Mouse (Mus musculus): Measurements from ENCODE around the gene 2410131K14Rik. TPM values are rescaled to one million over a fixed set of nuclear protein-coding genes. Genes with fewer than 3 reads are reported as not detected.

2410131K14Rik gene
- total and polyA plus RNA-seq, 3 experiments: 8.3 to 10.7 (median 9.5) TPM

- Histone ChIP-seq H3K4me3 (no peak overlapping the region), H3K4me1 (ENCODE audit: control insufficient read depth, insufficient read depth, low read length) (peaks cover 2% of the 10 kb centered on the region), H3K27me3 (ENCODE audit: control insufficient read depth, insufficient read depth, low read length) (no peaks in the 10 kb centered on the region), H3K9ac (ENCODE audit: low read depth, low read length) (no peak overlapping the region), H3K79me2 (replicated peaks; ENCODE audit: control insufficient read depth, insufficient read depth, low read length) (no peaks in the 10 kb centered on the region), H3K36me3 (ENCODE audit: control insufficient read depth, insufficient read depth, low read length) (no peaks in the 10 kb centered on the region), H3K27ac (no peak overlapping the region)
- TF ChIP-seq POLR2A (IDR thresholded peaks at IDR 0.05; ENCODE audit: insufficient read depth, low read depth, low read length) (no peak), CTCF (IDR thresholded peaks at IDR 0.05) (no peak), EP300 (IDR thresholded peaks at IDR 0.05; ENCODE audit: insufficient read depth, low read depth, low read length) (no peak)
- DNase-seq: no peak
- WGBS: 76% methylated on average over 9 of the region's 9 CpGs
- intact Hi-C loops (cut with DNase I): no loop called here
Observed at GRCm38 (mm10) chr5:118264279-118264678, 19.3 kb downstream of the 2410131K14Rik start.

GRCm38 (mm10) chr5:118265366-118265765 is 20.3 kb downstream of the 2410131K14Rik start:
- Histone ChIP-seq H3K27ac (no peak overlapping the region), H3K79me2 (replicated peaks; ENCODE audit: control insufficient read depth, insufficient read depth, low read length) (no peaks in the 10 kb centered on the region), H3K4me1 (ENCODE audit: control insufficient read depth, insufficient read depth, low read length) (no peaks in the 10 kb centered on the region), H3K36me3 (ENCODE audit: control insufficient read depth, insufficient read depth, low read length) (no peaks in the 10 kb centered on the region), H3K27me3 (ENCODE audit: control insufficient read depth, insufficient read depth, low read length) (no peaks in the 10 kb centered on the region), H3K4me3 (no peak overlapping the region), H3K9ac (ENCODE audit: low read depth, low read length) (no peak overlapping the region)
- TF ChIP-seq CTCF (IDR thresholded peaks at IDR 0.05) (no peak), POLR2A (IDR thresholded peaks at IDR 0.05; ENCODE audit: insufficient read depth, low read depth, low read length) (no peak), EP300 (IDR thresholded peaks at IDR 0.05; ENCODE audit: insufficient read depth, low read depth, low read length) (no peak)
- DNase-seq: no peak
- intact Hi-C loops (cut with DNase I): loop anchor here (5.0 kb wide), 3 partner anchors 67 to 332 kb away; partner anchors contain the start of gene Med13l
- 79% methylated on average over 5 of the region's 5 CpGs for WGBS

DNA sequence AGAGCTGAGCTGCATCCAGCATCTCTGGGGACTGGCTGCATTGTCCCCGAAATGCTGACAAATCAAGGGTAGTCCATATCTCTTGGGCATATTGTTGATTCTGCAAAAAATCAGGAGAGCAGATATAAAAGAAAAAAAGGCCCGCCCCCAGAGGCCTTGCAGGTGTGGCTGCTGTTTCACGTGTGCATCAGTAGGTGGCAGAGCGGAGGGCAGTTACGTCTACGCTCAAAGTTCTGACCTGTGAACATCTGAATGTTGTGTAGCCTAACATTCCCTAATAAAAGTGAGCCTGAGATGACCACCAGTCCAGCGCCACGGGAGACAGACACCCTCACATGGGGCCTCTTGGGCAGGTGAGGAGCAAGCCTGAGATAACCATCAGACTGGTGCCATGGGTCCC is 21.3 kb downstream of the 2410131K14Rik start:
- Histone ChIP-seq H3K27ac (no peak overlapping the region), H3K79me2 (replicated peaks; ENCODE audit: control insufficient read depth, insufficient read depth, low read length) (no peaks in the 10 kb centered on the region), H3K27me3 (ENCODE audit: control insufficient read depth, insufficient read depth, low read length) (no peaks in the 10 kb centered on the region), H3K9ac (ENCODE audit: low read depth, low read length) (no peak overlapping the region), H3K4me1 (ENCODE audit: control insufficient read depth, insufficient read depth, low read length) (no peaks in the 10 kb centered on the region), H3K4me3 (no peak overlapping the region), H3K36me3 (ENCODE audit: control insufficient read depth, insufficient read depth, low read length) (no peaks in the 10 kb centered on the region)
- 42% methylated on average over 8 of the region's 8 CpGs for WGBS
- intact Hi-C loops (cut with DNase I): loop anchor here (5.0 kb wide), 3 partner anchors 66 to 331 kb away; partner anchors contain the start of gene Med13l
- TF ChIP-seq EP300 (IDR thresholded peaks at IDR 0.05; ENCODE audit: insufficient read depth, low read depth, low read length) (no peak), POLR2A (IDR thresholded peaks at IDR 0.05; ENCODE audit: insufficient read depth, low read depth, low read length) (no peak), CTCF (IDR thresholded peaks at IDR 0.05) (peak; percentile 60)
- no peak for DNase-seq

GRCm38 (mm10) chr5:118268987-118269386 is 24.0 kb downstream of the 2410131K14Rik start:
- H3K27ac ChIP-seq: no peak overlapping the region
- H3K4me1 ChIP-seq (ENCODE audit: control insufficient read depth, insufficient read depth, low read length): 0 out of 2 replicates have a peak, but pooled peaks cover 2% of the 10 kb centered on the region
- H3K36me3 ChIP-seq (ENCODE audit: control insufficient read depth, insufficient read depth, low read length): no peaks in the 10 kb centered on the region
- peak; percentile 84 to 92 for DNase-seq
- no peaks in the 10 kb centered on the region for H3K27me3 ChIP-seq (ENCODE audit: control insufficient read depth, insufficient read depth, low read length)
- no peak overlapping the region for H3K4me3 ChIP-seq
- intact Hi-C loops (cut with DNase I): loop anchor here (1.0 to 5.0 kb wide), 6 partner anchors 50 to 468 kb away; partner anchors contain the start of gene Med13l
- H3K9ac ChIP-seq (ENCODE audit: low read depth, low read length): no peak overlapping the region
- no peak for TF ChIP-seq POLR2A (IDR thresholded peaks at IDR 0.05; ENCODE audit: insufficient read depth, low read depth, low read length)
- peak; percentile 98; the same call in 1 of the 2 replicates for TF ChIP-seq CTCF (IDR thresholded peaks at IDR 0.05)
- TF ChIP-seq EP300 (IDR thresholded peaks at IDR 0.05; ENCODE audit: insufficient read depth, low read depth, low read length): peak; percentile 96
- WGBS: 2% methylated on average over 13 of the region's 13 CpGs
- no peaks in the 10 kb centered on the region for H3K79me2 ChIP-seq (replicated peaks; ENCODE audit: control insufficient read depth, insufficient read depth, low read length)

- intact Hi-C loops (cut with DNase I): no loop called here
- WGBS: 71% methylated on average over 10 of the region's 10 CpGs
Observed at GRCm38 (mm10) chr5:118271449-118272110, 26.6 kb downstream of the 2410131K14Rik start.

GRCm38 (mm10) chr5:118273446-118273845 is 28.4 kb downstream of the 2410131K14Rik start:
- H3K27me3 ChIP-seq (ENCODE audit: control insufficient read depth, insufficient read depth, low read length): no peaks in the 10 kb centered on the region
- H3K4me3 ChIP-seq: no peak overlapping the region
- peak overlapping the region; percentile 31 for H3K27ac ChIP-seq
- peak in 1 of 2 experiments; percentile 39 for DNase-seq
- H3K36me3 ChIP-seq (ENCODE audit: control insufficient read depth, insufficient read depth, low read length): no peaks in the 10 kb centered on the region
- H3K4me1 ChIP-seq (ENCODE audit: control insufficient read depth, insufficient read depth, low read length): 0 out of 2 replicates have a peak, but pooled peaks cover 2% of the 10 kb centered on the region
- H3K79me2 ChIP-seq (replicated peaks; ENCODE audit: control insufficient read depth, insufficient read depth, low read length): no peaks in the 10 kb centered on the region
- TF ChIP-seq EP300 (IDR thresholded peaks at IDR 0.05; ENCODE audit: insufficient read depth, low read depth, low read length) (0 out of 2 replicates have a peak, but pooled peaks have one; percentile 42), POLR2A (IDR thresholded peaks at IDR 0.05; ENCODE audit: insufficient read depth, low read depth, low read length) (peak; percentile 49; the same call in 1 of the 2 replicates), CTCF (IDR thresholded peaks at IDR 0.05) (no peak)
- no peak overlapping the region for H3K9ac ChIP-seq (ENCODE audit: low read depth, low read length)
- 52% methylated on average over 7 of the region's 7 CpGs for WGBS
- intact Hi-C loops (cut with DNase I): no loop called here

More at GRCm38 (mm10) chr5:118271449-118272110, 26.6 kb downstream of the 2410131K14Rik start:
- Histone ChIP-seq H3K36me3 (ENCODE audit: control insufficient read depth, insufficient read depth, low read length) (no peaks in the 10 kb centered on the region), H3K4me1 (ENCODE audit: control insufficient read depth, insufficient read depth, low read length) (0 out of 2 replicates have a peak, but pooled peaks cover 2% of the 10 kb centered on the region), H3K9ac (ENCODE audit: low read depth, low read length) (no peak overlapping the region), H3K4me3 (no peak overlapping the region), H3K27ac (no peak overlapping the region), H3K27me3 (ENCODE audit: control insufficient read depth, insufficient read depth, low read length) (no peaks in the 10 kb centered on the region), H3K79me2 (replicated peaks; ENCODE audit: control insufficient read depth, insufficient read depth, low read length) (no peaks in the 10 kb centered on the region)
- no peak for DNase-seq
- TF ChIP-seq POLR2A (IDR thresholded peaks at IDR 0.05; ENCODE audit: insufficient read depth, low read depth, low read length) (no peak), EP300 (IDR thresholded peaks at IDR 0.05; ENCODE audit: insufficient read depth, low read depth, low read length) (no peak), CTCF (IDR thresholded peaks at IDR 0.05) (no peak)
